Mouse (Mus musculus) lung, postnatal 0 days (tissue): ENCODE measurements around the gene Klrb1f. TPM values are rescaled to one million over a fixed set of nuclear protein-coding genes. Genes with fewer than 3 reads are reported as not detected.
A peak's percentile ranks its signal among the peaks of the same experiment; 100 is the strongest.

Source experiments
- ATAC-seq: fragments of 200-750 bp; cut with Nextera tagmentation; 2 replicates; pipeline ENCODE4 v1.8.0; 2017; ENCODE audit warnings: moderate library complexity
- DNase-seq: peaks from one replicate; pipeline ENCODE4 v3.0.0-alpha.2; 2016; ENCODE audit warnings: low spot score
- H3K27ac ChIP-seq: fragments of 300-500 bp; sonication (generic); 2 replicates; pipeline ENCODE4 v1.5.1; 2014; ENCODE audit warnings: antibody characterized with exemption, mild to moderate bottlenecking, low read length, mixed read lengths
- H3K27me3 ChIP-seq: fragments of 300-500 bp; sonication (generic); replicated peaks from 2 replicates; pipeline ENCODE4 v1.6.1; 2014; ENCODE audit warnings: low read length, mixed read lengths; ENCODE audit not compliant: insufficient read depth
- H3K36me3 ChIP-seq: fragments of 300-500 bp; sonication (generic); 2 replicates; pipeline ENCODE4 v1.6.1; 2014; ENCODE audit warnings: low read length, mixed read lengths; ENCODE audit not compliant: insufficient read depth
- H3K4me1 ChIP-seq: fragments of 300-500 bp; sonication (generic); 2 replicates; pipeline ENCODE4 v1.6.1; 2014; ENCODE audit warnings: antibody characterized with exemption, low read depth, low read length, mixed read lengths; ENCODE audit not compliant: insufficient read depth
- H3K4me2 ChIP-seq: fragments of 300-500 bp; sonication (generic); replicated peaks from 2 replicates; pipeline ENCODE4 v1.6.1; 2014; ENCODE audit warnings: low read depth, mild to moderate bottlenecking, low read length, moderate library complexity, mixed read lengths
- H3K4me3 ChIP-seq: fragments of 300-500 bp; sonication (generic); 2 replicates; pipeline ENCODE4 v1.5.1; 2014; ENCODE audit warnings: low read depth, low read length
- H3K9ac ChIP-seq: fragments of 300-500 bp; sonication (generic); replicated peaks from 2 replicates; pipeline ENCODE4 v1.6.1; 2014; ENCODE audit warnings: low read depth, mild to moderate bottlenecking
- H3K9me3 ChIP-seq: fragments of 300-500 bp; sonication (generic); 2 replicates; pipeline ENCODE4 v1.6.1; 2016; ENCODE audit warnings: low read length, mixed read lengths
- CTCF ChIP-seq: IDR thresholded peaks from 2 replicates; pipeline ENCODE4 v1.5.1; 2016; ENCODE audit warnings: antibody characterized with exemption, mild to moderate bottlenecking
- EP300 ChIP-seq: IDR thresholded peaks from 2 replicates; pipeline ENCODE4 v1.6.1; 2016; ENCODE audit warnings: antibody characterized with exemption, mild to moderate bottlenecking, control low read depth
- WGBS: fragments of 180-500 bp; shearing (Covaris S2); extraction: QIAGEN DNeasy Blood & Tissue Kit; methylation state at CpG from one replicate; pipeline ENCODE4 v1.1.7; 2014; 5-methylcytosine and 5-hydroxymethylcytosine counted together
- polyA plus RNA-seq: library from polyadenylated mRNA; unstranded; fragments of >200 nt; fragmentation: Nextera tagmentation; extraction: Ambion mirVana; gene quantifications from 2 replicates; pipeline ENCODE4 v1.2.1, GENCODE M21; 2015

The Klrb1f gene
- polyA plus RNA-seq, 1 experiment from 2014 or later = 0.35 TPM

- Histone ChIP-seq H3K27me3 (no peaks in the 10 kb centered on the region), H3K27ac (no peak overlapping the region), H3K4me2 (no peak overlapping the region), H3K4me1 (no peaks in the 10 kb centered on the region), H3K9me3 (no peaks in the 10 kb centered on the region), H3K9ac (no peak overlapping the region), H3K4me3 (no peak overlapping the region), H3K36me3 (no peaks in the 10 kb centered on the region)
- ATAC-seq (no peak), DNase-seq (no peak)
- WGBS = 57% methylated on average over 6 of the region's 6 CpGs
- TF ChIP-seq CTCF = no peak
- no peak for TF ChIP-seq EP300
Observed at GRCm38 (mm10) chr6:129030175-129030824, 15.4 kb upstream of the Klrb1f start.

GRCm38 (mm10) chr6:129030964-129031363 is 14.7 kb upstream of the Klrb1f start:
- H3K4me2 ChIP-seq = no peak overlapping the region
- no peak overlapping the region for H3K27ac ChIP-seq
- DNase-seq (no peak), ATAC-seq (no peak)
- H3K4me1 ChIP-seq = no peaks in the 10 kb centered on the region
- no peak overlapping the region for H3K9ac ChIP-seq
- H3K4me3 ChIP-seq = no peak overlapping the region
- no peaks in the 10 kb centered on the region for H3K9me3 ChIP-seq
- WGBS = 83% methylated on average over 2 of the region's 2 CpGs
- H3K36me3 ChIP-seq = no peaks in the 10 kb centered on the region
- no peaks in the 10 kb centered on the region for H3K27me3 ChIP-seq
- no peak for TF ChIP-seq EP300
- no peak for TF ChIP-seq CTCF

- Histone ChIP-seq H3K9ac (no peak overlapping the region), H3K4me1 (no peaks in the 10 kb centered on the region), H3K27ac (no peak overlapping the region), H3K36me3 (no peaks in the 10 kb centered on the region), H3K27me3 (no peaks in the 10 kb centered on the region), H3K9me3 (no peaks in the 10 kb centered on the region), H3K4me3 (no peak overlapping the region), H3K4me2 (no peak overlapping the region)
- ATAC-seq = no peak
- TF ChIP-seq EP300 (no peak), CTCF (peak; percentile 60)
- WGBS = 74% methylated on average over 2 of the region's 2 CpGs
- DNase-seq = peak; percentile 17
Observed at GRCm38 (mm10) chr6:129033397-129033796, 12.3 kb upstream of the Klrb1f start.

- Histone ChIP-seq H3K27me3 (no peaks in the 10 kb centered on the region), H3K4me2 (no peak overlapping the region), H3K36me3 (no peaks in the 10 kb centered on the region), H3K9ac (no peak overlapping the region), H3K9me3 (no peaks in the 10 kb centered on the region), H3K4me3 (no peak overlapping the region), H3K4me1 (no peaks in the 10 kb centered on the region), H3K27ac (no peak overlapping the region)
- TF ChIP-seq CTCF = no peak
- TF ChIP-seq EP300 = no peak
- DNase-seq (no peak), ATAC-seq (no peak)
- 73% methylated on average over 2 of the region's 2 CpGs for WGBS
Observed at GRCm38 (mm10) chr6:129035017-129035416, 10.7 kb upstream of the Klrb1f start.

GRCm38 (mm10) chr6:129036326-129036725 is 9.4 kb upstream of the Klrb1f start:
- TF ChIP-seq EP300 (no peak), CTCF (no peak)

GRCm38 (mm10) chr6:129036890-129037463 is 8.7 kb upstream of the Klrb1f start:
- ATAC-seq = no peak
- Histone ChIP-seq H3K9me3 (no peaks in the 10 kb centered on the region), H3K36me3 (no peaks in the 10 kb centered on the region), H3K4me1 (no peaks in the 10 kb centered on the region), H3K4me3 (no peak overlapping the region), H3K9ac (no peak overlapping the region), H3K4me2 (no peak overlapping the region), H3K27me3 (no peaks in the 10 kb centered on the region), H3K27ac (no peak overlapping the region)
- WGBS = 40% methylated on average over 2 of the region's 2 CpGs
- DNase-seq = no peak
- TF ChIP-seq CTCF (no peak), EP300 (no peak)

More at GRCm38 (mm10) chr6:129036326-129036725, 9.4 kb upstream of the Klrb1f start:
- no peaks in the 10 kb centered on the region for H3K4me1 ChIP-seq
- H3K4me3 ChIP-seq = no peak overlapping the region
- no peaks in the 10 kb centered on the region for H3K36me3 ChIP-seq
- H3K9me3 ChIP-seq = no peaks in the 10 kb centered on the region
- DNase-seq (no peak), ATAC-seq (no peak)
- no peak overlapping the region for H3K4me2 ChIP-seq
- H3K27ac ChIP-seq = no peak overlapping the region
- H3K27me3 ChIP-seq = no peaks in the 10 kb centered on the region
- H3K9ac ChIP-seq = no peak overlapping the region
